Mouse (Mus musculus): ENCODE measurements at regions not wholly inside any gene's neighbourhood (a gene's known extent, or its start where the extent isn't known, plus 50 kb on each side); places are given as distances from the start of the nearest gene placed in this dataset.

DNA sequence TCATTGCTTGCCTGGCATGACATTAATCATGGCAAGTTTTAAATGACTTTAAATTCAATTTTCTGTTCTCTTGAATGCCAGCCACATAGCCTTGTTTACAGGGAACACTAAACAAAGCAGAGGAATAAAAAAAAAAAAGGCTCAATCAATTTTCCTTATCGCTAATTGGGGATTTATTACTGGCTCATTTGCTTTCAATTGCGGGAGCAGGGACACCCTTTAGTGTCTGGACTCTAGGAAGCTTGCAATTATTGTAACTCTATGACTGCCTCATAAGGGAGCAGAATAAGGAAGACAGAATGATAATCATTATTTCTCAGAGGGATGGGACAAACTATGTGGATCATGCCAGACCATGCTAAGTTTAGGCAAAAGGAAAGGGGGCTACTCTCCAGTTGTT is 1537.7 kb upstream of the Gm6569 start:
- in situ Hi-C loops (cut with MseI, MboI): no loop called here

DNA sequence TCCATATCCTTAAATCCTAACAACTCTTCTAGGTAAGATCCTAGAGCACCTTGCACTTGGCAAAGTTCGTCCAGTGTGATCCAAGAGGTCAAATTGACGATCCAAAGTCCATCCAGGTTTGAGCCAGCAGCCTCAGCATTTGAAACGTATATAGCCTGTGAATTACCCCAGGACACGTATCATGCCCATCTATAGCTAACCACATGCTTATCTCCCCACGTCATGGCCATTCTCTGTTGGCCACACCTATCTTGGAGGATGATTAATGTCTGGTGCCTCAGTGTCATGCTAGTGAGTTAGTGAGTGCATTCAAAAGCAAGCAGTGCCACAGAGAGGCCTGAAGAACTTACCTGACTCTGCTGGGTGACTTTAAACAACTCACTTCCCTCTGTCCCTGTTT is 1521.9 kb upstream of the Gm6569 start:
- in situ Hi-C loops (cut with MseI, MboI): no loop called here

DNA sequence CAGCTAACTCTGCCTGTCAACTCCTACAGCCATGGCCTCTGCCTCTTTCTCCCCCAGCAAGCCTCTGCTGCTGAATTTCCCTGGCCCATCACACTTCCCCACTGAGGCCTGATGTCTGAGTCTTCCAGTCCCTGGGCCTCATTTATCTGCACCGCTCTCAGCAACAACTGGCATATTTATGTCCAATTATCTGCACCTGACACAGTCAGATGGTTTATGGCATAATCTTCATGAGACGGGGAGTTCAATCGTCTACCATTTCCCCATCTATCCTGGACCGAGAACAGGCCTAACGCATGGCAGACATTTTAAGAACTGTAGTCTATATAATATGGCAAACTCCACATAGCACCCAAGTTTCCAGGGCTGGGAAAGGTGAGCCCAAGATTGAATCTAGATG is 1512.8 kb upstream of the Gm6569 start:
- in situ Hi-C loops (cut with MseI, MboI): no loop called here

DNA sequence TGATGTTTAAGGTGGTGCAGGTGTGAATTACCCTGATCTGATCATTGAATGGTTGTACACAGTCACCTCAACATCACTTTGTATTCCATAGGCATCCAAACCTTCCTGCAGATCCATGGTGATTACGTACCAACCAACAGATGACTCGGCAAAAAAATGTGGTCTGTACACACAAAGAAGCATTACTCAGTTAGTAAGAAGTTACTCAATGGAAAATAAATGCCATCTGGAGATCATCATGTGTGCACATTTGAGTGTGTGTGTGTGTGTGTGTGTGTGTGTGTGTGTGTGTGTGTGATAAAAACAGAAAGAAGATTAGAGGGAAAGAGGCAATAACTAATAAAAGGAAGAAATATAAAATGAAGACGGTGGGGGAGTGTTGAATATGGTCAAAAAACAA is 1512.2 kb upstream of the Gm6569 start:
- in situ Hi-C loops (cut with MseI, MboI): no loop called here

DNA sequence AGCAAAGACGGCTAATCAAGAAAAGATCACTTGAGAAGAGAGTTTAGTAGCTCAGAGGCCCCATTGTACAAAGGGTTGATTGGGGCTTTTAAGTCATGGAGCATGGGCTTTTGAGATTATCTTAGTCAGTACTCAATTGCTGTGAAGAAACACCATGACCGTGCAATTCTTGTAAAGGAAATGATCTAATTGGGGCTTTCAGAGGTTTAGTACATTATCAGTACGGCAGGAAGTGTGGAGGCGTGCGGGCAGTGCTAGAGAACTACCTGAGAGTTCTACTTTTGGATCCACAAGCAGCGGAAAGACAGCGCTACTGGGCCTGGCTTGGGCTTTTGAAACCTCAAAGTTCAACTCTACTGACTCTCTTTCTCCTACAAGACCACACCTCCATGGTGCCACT is 1511.2 kb upstream of the Gm6569 start:
- in situ Hi-C loops (cut with MseI, MboI): no loop called here

DNA sequence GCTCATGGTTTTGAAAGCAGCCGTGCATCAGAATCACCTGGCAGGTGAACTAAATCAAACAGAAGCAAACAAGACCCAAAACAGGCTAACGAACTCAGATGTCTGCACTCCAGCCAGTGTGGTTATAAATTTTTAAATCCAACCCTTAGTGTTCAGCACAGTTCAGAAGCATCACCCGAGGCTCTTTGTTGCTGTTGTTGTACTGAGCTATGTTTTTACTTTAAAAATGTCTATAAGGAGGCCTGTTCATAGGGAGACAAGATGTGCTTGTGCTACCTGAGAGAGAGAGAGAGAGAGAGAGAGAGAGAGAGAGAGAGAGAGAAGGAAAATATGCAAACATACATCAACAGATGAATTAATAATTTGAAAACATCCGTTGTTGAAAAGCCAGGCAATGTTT is 1503.1 kb upstream of the Gm6569 start:
- in situ Hi-C loops (cut with MseI, MboI): no loop called here

GRCm38 (mm10) chr15:72334497-72334896 is 1499.9 kb upstream of the Gm6569 start:
- in situ Hi-C loops (cut with MseI, MboI): no loop called here

DNA sequence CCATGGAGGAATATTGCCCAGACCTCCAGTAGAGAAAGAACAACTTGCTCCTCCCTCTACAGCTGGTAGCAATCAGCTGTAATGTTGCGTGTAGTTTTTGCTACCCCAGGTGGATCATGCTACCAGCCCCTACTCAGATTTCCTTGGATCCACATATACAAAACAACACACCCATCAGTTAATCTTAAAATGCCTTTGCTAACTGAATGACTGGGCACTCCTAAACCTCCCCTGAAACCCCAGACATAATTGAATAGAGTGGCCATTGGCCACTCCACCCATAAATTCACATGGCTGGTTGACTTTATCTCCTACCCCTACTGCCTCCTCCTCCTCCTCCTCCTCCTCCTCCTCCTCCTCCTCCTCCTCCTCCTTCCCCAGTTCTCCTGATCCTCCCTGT is 1494.7 kb upstream of the Gm6569 start:
- in situ Hi-C loops (cut with MseI, MboI): no loop called here

GRCm38 (mm10) chr15:72341991-72342390 is 1492.4 kb upstream of the Gm6569 start:
- in situ Hi-C loops (cut with MseI, MboI): no loop called here

DNA sequence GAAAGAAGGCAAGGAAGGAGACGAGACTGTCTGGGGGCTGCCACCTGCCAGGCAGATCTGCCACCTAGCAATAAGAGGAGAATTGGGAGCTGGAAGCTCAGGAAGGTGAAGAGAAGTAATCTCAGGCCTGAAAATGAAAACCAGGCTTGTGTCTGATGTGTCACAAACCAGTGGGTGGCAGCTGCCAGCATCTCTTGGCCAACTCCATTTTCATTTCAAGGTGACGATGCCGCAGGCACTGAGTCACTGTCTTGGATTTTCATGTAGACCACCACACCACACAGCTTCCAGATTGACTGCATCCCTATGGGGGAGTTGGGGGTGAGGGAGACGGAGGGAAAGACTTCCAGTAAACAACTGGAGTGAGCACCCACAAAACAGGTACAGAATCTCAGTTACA is 1491.9 kb upstream of the Gm6569 start:
- in situ Hi-C loops (cut with MseI, MboI): no loop called here

DNA sequence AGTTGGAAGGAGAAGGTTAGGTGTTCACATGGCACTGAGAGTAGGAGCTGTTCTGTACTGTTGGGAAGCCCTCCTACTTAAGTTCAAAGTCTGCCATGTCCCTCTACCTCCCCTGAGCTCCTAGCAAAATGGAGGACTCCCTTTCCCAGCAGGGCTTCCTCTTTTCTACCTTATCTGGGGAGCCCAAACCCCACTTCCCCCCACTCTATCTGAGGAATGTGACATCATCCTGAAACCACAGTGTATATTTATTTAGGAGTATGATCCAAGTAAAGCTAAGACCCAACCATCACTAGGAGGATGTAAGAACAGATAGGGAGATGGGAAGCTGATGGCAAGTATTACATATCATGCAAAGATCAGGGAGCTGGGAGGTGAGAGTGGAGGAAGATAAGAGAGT is 1490.6 kb upstream of the Gm6569 start:
- in situ Hi-C loops (cut with MseI, MboI): no loop called here

- in situ Hi-C loops (cut with MseI, MboI): no loop called here
These were observed 1481.0 kb upstream of the Gm6569 start for GRCm38 (mm10) chr15:72353371-72353770.

GRCm38 (mm10) chr15:72355626-72356025 is 1478.7 kb upstream of the Gm6569 start:
- in situ Hi-C loops (cut with MseI, MboI): no loop called here

- in situ Hi-C loops (cut with MseI, MboI): no loop called here
These were observed 1474.7 kb upstream of the Gm6569 start for GRCm38 (mm10) chr15:72359636-72360035.

DNA sequence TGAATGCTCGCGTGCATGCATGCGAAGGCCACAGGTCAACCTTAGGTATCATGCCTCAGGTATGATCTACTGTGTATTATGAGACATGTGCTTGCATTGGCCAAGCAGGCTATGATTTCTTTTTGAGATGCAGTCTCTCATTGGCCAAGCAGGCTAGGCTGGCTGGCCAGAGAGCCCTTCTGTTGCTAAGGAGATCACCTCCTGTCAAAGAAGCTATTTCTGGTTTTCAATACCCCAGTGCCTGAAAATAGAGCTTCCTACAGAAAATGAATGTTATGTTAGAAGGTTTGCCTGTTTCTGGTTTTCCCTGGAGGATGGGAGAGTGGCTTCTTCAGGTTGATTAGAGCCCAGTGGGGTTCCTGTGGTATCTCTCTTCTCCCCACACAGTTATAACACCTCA is 1474.3 kb upstream of the Gm6569 start:
- in situ Hi-C loops (cut with MseI, MboI): no loop called here

- in situ Hi-C loops (cut with MseI, MboI): no loop called here
These were observed 1473.8 kb upstream of the Gm6569 start for GRCm38 (mm10) chr15:72360463-72361030.

DNA sequence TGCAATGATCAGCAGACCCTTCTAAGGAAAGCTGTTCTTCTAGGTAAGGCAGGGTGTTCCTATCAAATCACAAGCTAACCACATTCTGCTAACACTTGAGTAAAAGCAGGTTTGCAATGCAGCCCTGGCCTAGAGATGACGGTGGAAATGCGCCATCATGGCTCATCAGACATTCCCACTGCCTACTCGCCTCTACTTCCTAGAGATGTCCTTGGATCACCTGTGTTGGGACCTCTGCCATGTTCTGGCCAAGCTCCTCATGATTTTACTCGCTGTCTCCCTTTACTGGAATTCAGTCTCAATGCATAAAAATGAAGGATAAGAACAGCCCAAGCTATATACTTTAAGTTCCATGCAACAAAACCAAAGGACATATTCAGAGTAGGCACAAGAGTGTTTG is 1461.3 kb upstream of the Gm6569 start:
- in situ Hi-C loops (cut with MseI, MboI): no loop called here

DNA sequence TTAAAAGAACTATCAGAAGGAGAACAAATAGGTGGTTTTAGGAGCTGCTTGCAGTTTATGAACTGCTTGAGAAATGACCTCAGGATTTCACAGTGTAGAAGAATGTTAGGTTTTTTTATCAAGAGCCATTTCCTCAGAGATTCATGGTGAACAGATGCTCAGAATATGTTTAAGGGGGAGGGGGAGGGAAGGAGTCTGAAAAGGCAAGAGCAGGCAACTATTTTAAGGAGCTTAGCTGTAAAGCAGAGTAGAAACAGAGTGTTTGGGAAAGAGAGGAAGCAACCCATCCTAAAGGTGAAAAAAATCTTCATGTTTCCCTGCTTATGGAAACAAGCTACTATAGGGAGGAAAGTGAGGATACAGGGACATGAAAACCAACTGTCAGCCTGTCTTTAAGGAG is 1457.2 kb upstream of the Gm6569 start:
- in situ Hi-C loops (cut with MseI, MboI): no loop called here

DNA sequence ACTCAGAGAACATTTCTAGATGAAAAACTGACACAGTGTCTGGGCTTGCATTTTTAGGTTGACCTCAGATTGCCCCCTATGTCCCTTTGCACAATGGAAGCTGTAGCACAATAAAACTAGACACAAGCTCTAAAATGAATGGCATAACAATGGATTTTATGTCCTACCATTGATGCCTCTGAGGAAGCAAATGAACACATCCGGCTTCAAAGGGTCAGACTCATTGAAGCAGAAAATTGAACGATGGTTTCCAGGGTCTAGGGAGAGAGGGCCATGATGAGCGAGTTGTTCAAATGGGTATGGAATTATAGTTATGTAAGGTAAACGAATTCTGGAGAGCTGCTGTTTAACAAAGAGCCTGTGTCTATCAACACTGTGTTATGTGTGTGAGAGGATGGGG is 1455.1 kb upstream of the Gm6569 start:
- in situ Hi-C loops (cut with MseI, MboI): no loop called here

- in situ Hi-C loops (cut with MseI, MboI): no loop called here
These were observed 1453.2 kb upstream of the Gm6569 start for GRCm38 (mm10) chr15:72381164-72381563.

GRCm38 (mm10) chr15:72381744-72382143 is 1452.6 kb upstream of the Gm6569 start:
- in situ Hi-C loops (cut with MseI, MboI): no loop called here

GRCm38 (mm10) chr15:72382521-72382920 is 1451.8 kb upstream of the Gm6569 start:
- in situ Hi-C loops (cut with MseI, MboI): no loop called here

DNA sequence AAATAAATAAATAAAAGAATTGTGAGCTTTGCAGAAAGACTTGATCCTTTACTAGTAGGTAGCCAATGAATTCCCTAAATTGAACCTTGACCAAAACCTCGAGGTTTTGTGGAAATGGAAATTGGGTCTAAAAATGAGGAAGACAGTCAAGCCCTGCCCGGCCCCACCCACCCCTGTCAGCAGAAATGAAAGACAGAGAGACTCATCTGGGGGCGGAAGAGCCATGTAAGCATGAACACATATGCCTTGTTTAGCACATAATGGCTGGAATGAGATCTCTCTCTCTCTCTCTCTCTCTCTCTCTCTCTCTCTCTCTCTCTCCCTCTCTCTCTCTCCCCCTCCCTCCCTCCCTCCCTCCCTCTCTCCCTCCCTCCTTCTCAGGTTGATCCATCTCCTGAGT is 1451.3 kb upstream of the Gm6569 start:
- in situ Hi-C loops (cut with MseI, MboI): no loop called here

- in situ Hi-C loops (cut with MseI, MboI): no loop called here
These were observed 1450.9 kb upstream of the Gm6569 start for GRCm38 (mm10) chr15:72383470-72383869.

- in situ Hi-C loops (cut with MseI, MboI): no loop called here
These were observed 1441.1 kb upstream of the Gm6569 start for GRCm38 (mm10) chr15:72393226-72393625.
